Mouse (Mus musculus): ENCODE data around the gene Kncn. TPM values are rescaled to one million over a fixed set of nuclear protein-coding genes. Genes with fewer than 3 reads are reported as not detected.
A peak's percentile ranks its signal among the peaks of the same experiment; 100 is the strongest.

Kncn gene
- polyA plus RNA-seq, 1 experiment from 2014 or later: 0.45 TPM

GRCm38 (mm10) chr4:115937061-115937976 lies 53.1 kb downstream of the Kncn start:
- Histone ChIP-seq H3K27ac (ENCODE audit: low read depth, low read length) (no peak overlapping the region), H3K27me3 (replicated peaks; ENCODE audit: control insufficient read depth, insufficient read depth, low read length) (peaks cover 65% of the 10 kb centered on the region), H3K36me3 (ENCODE audit: control insufficient read depth, insufficient read depth, low read length) (no peaks in the 10 kb centered on the region), H3K4me2 (ENCODE audit: low read length) (no peak overlapping the region), H3K9me3 (ENCODE audit: control insufficient read depth, low read length) (no peaks in the 10 kb centered on the region), H3K9ac (ENCODE audit: low read depth, low read length) (no peak overlapping the region), H3K4me1 (ENCODE audit: control insufficient read depth, insufficient read depth, low read depth, low read length) (peaks cover 17% of the 10 kb centered on the region), H3K4me3 (ENCODE audit: low read length) (peak overlapping the region; percentile 1; the same call in 1 of the 2 replicates)
- no peak for ATAC-seq
- WGBS: 4% methylated on average over 19 of the region's 19 CpGs

GRCm38 (mm10) chr4:115938276-115939160 lies 54.3 kb downstream of the Kncn start:
- ATAC-seq: no peak
- Histone ChIP-seq H3K27me3 (replicated peaks; ENCODE audit: control insufficient read depth, insufficient read depth, low read length) (peaks cover 64% of the 10 kb centered on the region), H3K4me3 (ENCODE audit: low read length) (no peak overlapping the region), H3K9ac (ENCODE audit: low read depth, low read length) (no peak overlapping the region), H3K27ac (ENCODE audit: low read depth, low read length) (no peak overlapping the region), H3K4me2 (ENCODE audit: low read length) (no peak overlapping the region; the same call in 1 of the 2 replicates), H3K36me3 (ENCODE audit: control insufficient read depth, insufficient read depth, low read length) (no peaks in the 10 kb centered on the region), H3K9me3 (ENCODE audit: control insufficient read depth, low read length) (no peaks in the 10 kb centered on the region), H3K4me1 (ENCODE audit: control insufficient read depth, insufficient read depth, low read depth, low read length) (peaks cover 17% of the 10 kb centered on the region)
- 1% methylated on average over 37 of the region's 37 CpGs for WGBS

Other genes with a start within 250 kb of the Kncn start
- gene Cyp4b1, start 236.7 kb upstream of the Kncn start, polyA plus RNA-seq (2015; fragmentation: Nextera tagmentation; extraction: Ambion mirVana): 1.3 and 1.7 TPM in 2 replicates
- 16.1 and 19.0 TPM in 2 replicates for gene Efcab14, start 146.7 kb upstream of the Kncn start, polyA plus RNA-seq (2015; fragmentation: Nextera tagmentation; extraction: Ambion mirVana)
- gene Tex38, start 103.4 kb upstream of the Kncn start, polyA plus RNA-seq (2015; fragmentation: Nextera tagmentation; extraction: Ambion mirVana): 0.20 and 0.33 TPM in 2 replicates
- gene Atpaf1, start 99.6 kb upstream of the Kncn start, polyA plus RNA-seq (2015; fragmentation: Nextera tagmentation; extraction: Ambion mirVana): 37.7 and 38.6 TPM in 2 replicates
- gene Mob3c, start 56.3 kb upstream of the Kncn start, polyA plus RNA-seq (2015; fragmentation: Nextera tagmentation; extraction: Ambion mirVana): 4.9 and 7.8 TPM in 2 replicates
- 22.3 and 24.9 TPM in 2 replicates for gene Mknk1, start 45.2 kb upstream of the Kncn start, polyA plus RNA-seq (2015; fragmentation: Nextera tagmentation; extraction: Ambion mirVana)
- 0.41 and 0.44 TPM in 2 replicates for gene 6430628N08Rik, start 6.3 kb downstream of the Kncn start, polyA plus RNA-seq (2015; fragmentation: Nextera tagmentation; extraction: Ambion mirVana)
- 5.8 and 6.8 TPM in 2 replicates for gene Dmbx1, start 55.5 kb downstream of the Kncn start, polyA plus RNA-seq (2015; fragmentation: Nextera tagmentation; extraction: Ambion mirVana)
- gene Faah, start 133.5 kb downstream of the Kncn start, polyA plus RNA-seq (2015; fragmentation: Nextera tagmentation; extraction: Ambion mirVana): 23.8 and 27.5 TPM in 2 replicates
- gene Nsun4, start 169.5 kb downstream of the Kncn start, polyA plus RNA-seq (2015; fragmentation: Nextera tagmentation; extraction: Ambion mirVana): 11.9 and 12.1 TPM in 2 replicates
- 427 and 492 TPM in 2 replicates for gene Uqcrh, start 190.7 kb downstream of the Kncn start, polyA plus RNA-seq (2015; fragmentation: Nextera tagmentation; extraction: Ambion mirVana)
- 72.1 and 78.4 TPM in 2 replicates for gene Lrrc41, start 190.9 kb downstream of the Kncn start, polyA plus RNA-seq (2015; fragmentation: Nextera tagmentation; extraction: Ambion mirVana)
- 7.6 and 9.1 TPM in 2 replicates for gene Rad54l, start 239.3 kb downstream of the Kncn start, polyA plus RNA-seq (2015; fragmentation: Nextera tagmentation; extraction: Ambion mirVana)
- gene Pomgnt1, start 239.4 kb downstream of the Kncn start, polyA plus RNA-seq (2015; fragmentation: Nextera tagmentation; extraction: Ambion mirVana): 68.2 and 72.1 TPM in 2 replicates

All from hindbrain, embryonic 16.5 days (tissue).